Mouse (Mus musculus): ENCODE results near the gene Actr8.

DNA sequence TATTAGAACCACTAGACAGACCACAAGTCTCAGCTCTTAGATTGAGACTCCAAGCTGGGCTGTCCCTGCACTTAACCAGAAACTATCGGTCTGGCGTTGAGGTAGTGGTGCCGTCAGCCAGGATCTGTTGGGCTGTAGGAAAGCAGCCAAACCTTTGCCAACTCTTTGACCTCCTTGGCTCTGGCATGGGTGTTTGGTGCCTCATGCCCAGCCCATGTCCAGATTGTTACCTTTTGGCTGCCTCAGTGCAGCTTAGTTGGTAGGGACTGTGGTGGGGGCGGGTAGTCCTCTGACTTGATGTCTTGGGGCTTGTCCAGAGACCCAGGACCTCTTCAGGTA is 40.3 kb downstream of the Actr8 start:
- TF ChIP-seq CTCF (IDR thresholded peaks at IDR 0.05; ENCODE audit: low read depth): no peak
- no peak for TF ChIP-seq EP300 (IDR thresholded peaks at IDR 0.05; ENCODE audit: low read depth)

Measured in liver, embryonic 14.5 days (tissue).